Mouse (Mus musculus) WW6 (cell line): Measurements from ENCODE around the gene Cnot6.

Experiments used
- DNase-seq: peaks from one replicate; pipeline ENCODE4 v3.0.0-alpha.2; 2013; ENCODE audit warnings: low read depth, low spot score

The Cnot6 gene

GRCm38 (mm10) chr11:49655501-49655900 lies 57.0 kb downstream of the Cnot6 start:
- no peak for DNase-seq

GRCm38 (mm10) chr11:49654651-49655050 lies 57.9 kb downstream of the Cnot6 start:
- DNase-seq: no peak

GRCm38 (mm10) chr11:49653079-49653408 lies 59.5 kb downstream of the Cnot6 start:
- no peak for DNase-seq

DNA sequence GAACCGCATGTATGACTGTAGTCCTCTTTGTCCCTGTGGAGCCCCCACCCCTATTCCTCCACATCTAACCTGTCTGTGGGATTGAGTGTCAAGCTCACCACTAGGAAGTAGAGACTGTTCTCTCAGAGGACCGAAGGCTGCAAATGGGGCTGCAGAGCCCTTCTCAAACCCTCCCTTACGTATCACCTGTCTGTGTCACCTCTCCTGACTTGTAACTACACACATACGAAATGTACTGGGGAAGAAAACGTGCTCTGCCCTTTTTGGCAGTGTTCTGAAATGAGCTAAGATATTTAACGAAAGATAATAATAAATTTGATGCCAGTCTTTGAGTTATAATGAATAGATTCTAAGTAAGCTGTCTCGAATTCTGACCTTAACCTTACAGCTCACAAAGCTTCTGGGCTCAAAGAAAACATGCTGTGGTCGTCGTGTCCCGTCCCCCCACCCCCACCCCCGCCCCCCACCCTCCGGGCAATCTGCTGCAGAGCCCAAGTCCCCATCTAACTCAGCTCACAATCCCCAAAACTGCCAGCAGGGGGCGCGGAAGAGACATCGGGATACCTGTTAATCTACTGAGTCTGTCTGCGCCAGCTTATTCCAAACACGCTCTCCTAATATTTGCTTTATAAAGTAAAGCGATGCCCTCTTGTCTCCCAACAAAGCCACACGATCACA lies 60.0 kb downstream of the Cnot6 start:
- no peak for DNase-seq

DNA sequence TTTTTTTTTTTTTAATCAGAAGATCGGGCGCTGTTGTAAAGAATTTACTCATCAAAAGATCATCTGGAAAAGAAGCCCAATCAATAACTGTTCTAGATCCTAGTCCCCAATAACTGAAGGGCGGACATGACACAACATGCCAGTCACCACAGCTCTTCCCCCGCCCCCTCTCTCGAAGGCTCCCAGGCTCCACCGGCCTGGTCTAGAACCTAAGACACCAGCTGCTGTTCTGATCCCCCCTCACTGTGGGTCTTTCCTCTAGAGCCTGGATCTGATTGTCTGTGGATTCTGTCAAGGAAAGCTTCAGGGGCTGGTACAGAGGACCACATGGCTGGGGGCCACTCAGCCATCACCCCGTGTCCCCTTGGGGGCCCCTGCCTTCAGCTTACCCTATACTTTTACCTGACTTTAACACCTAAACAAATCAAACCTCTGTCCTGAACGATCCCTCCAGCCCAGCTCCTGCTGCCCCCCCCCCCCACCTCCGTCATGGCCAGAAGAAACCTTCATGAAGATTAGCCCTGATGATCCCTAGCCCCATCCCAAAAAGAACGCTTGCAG lies 60.7 kb downstream of the Cnot6 start:
- no peak for DNase-seq

GRCm38 (mm10) chr11:49650994-49651761 lies 61.3 kb downstream of the Cnot6 start:
- DNase-seq: no peak

GRCm38 (mm10) chr11:49650113-49650993 lies 62.2 kb downstream of the Cnot6 start:
- peak; percentile 79 for DNase-seq

GRCm38 (mm10) chr11:49645677-49646076 lies 66.8 kb downstream of the Cnot6 start:
- no peak for DNase-seq

DNA sequence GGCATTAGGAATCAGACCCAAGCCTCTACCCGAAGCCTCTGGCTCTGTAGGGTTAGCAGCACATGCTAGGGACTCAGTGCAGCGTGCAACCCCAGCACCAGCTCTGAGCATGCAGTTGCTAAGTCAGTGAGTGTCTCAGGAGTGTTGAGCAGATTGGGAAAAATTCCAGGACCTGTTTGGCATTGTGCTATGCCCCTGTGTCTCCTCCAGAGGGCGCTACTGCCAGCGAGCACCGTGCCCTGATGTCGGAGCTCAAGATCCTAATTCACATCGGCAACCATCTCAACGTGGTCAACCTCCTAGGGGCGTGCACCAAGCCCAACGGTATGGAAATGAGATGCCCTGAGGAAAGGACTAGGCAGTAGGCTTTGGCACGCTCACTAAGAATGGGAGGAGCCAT lies 76.1 kb downstream of the Cnot6 start:
- DNase-seq: peak; percentile 71

DNA sequence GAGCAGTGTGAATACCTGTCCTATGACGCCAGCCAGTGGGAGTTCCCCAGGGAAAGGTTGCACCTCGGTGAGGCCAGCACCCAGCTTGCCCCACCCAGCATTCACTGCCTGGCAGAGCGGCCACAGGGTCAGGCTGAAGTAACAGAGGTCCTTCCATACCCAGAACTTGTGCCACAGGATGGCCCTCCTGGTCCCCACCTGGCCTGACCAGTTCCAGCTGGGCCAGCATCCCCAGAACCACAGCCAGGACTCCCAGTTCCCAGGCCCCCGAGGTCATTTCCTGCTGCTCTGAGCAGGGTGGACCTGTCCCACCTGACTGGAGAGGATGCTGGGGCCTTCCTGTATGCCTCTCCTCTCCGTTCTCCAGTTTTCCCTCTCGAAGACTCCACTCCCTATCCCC lies 76.9 kb downstream of the Cnot6 start:
- DNase-seq: no peak

DNA sequence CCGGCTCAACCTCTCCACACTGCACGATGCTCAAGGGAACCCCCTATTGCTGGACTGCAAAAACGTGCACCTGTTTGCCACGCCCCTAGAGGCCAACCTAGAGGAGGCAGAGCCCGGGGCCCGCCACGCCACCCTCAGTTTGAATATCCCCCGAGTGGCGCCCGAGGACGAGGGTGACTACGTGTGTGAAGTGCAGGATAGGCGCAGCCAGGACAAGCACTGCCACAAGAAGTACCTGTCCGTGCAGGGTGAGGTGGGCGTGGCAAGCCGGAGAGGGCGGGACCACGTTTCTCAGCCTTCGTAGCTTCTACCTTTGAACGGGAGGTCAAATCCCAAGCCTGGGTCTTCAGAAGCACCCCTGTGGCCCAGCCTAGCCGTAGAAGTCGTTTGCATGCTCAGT lies 78.4 kb downstream of the Cnot6 start:
- no peak for DNase-seq

DNA sequence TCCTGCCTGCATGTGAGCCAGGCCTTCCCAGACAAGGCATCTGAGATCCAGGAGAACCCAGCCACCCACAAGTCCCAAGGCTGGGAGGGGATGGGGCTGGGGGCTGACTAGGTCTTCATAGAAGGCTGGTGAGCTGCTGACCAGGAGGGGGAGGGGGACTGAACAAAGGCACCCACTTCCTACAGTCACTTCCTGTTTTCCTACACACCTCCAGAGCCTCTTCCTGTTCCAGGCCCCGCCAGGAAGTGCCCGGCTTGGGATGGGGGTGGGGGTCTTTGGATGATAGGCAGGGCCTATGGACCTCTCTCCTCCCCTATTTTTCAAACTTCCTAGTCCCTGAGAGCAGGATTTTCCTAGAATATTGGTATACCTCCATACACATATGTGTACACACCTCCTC lies 80.3 kb downstream of the Cnot6 start:
- DNase-seq: no peak

GRCm38 (mm10) chr11:49631154-49631553 lies 81.4 kb downstream of the Cnot6 start:
- no peak for DNase-seq

- no peak for DNase-seq
These were observed 85.8 kb downstream of the Cnot6 start for GRCm38 (mm10) chr11:49626748-49627147.

DNA sequence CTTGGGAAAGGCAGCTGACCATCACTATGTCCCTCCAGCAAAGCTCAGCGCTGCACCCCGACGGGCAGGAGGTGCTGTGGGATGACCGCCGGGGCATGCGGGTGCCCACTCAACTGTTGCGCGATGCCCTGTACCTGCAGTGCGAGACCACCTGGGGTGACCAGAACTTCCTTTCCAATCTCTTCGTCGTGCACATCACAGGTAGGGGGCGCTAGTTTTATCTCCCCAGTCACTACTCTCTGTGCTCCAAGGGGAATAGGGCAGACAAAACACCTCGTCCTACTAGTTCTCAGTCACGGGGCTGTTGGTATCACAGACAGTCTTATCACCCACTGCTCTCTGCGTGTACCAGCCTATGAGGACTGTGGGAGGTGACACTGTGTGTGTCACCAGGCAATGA lies 86.7 kb downstream of the Cnot6 start:
- DNase-seq: no peak

DNA sequence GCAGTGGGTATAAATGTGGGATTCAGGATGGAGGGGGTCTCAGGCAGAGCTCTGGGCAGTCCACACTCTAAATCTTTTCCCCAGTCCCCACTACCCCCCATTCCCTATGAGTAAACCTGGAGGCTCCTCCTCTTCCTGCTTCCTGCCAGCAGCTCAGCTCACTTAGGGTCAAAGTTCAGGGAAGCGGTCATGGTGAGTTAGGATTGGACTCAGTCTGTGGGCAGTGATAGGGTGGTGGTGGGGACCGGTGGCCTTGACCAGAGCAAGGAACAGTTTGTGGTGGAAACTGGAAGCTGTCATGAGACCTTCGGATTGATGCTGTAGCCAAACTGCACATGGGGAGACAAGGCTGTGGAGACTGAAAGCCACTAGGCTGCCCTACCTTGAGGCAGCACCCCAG lies 88.4 kb downstream of the Cnot6 start:
- DNase-seq: no peak

GRCm38 (mm10) chr11:49621953-49622352 lies 90.6 kb downstream of the Cnot6 start:
- DNase-seq: no peak
